Mouse (Mus musculus) thymus, adult 2 months (tissue): ENCODE results near the gene Pptc7. TPM values are rescaled to one million over a fixed set of nuclear protein-coding genes. Genes with fewer than 3 reads are reported as not detected.

Experiments used
- DNase-seq: peaks from one replicate; pipeline ENCODE4 v3.0.0; 2021
- H3K27ac ChIP-seq: fragments of 200-500 bp; 2 replicates; pipeline ENCODE4 v1.5.1; 2012; ENCODE audit warnings: low read length, control low read depth; ENCODE audit not compliant: control insufficient read depth, insufficient read depth
- H3K27me3 ChIP-seq: fragments of 200-500 bp; 2 replicates; pipeline ENCODE4 v1.6.1; 2012; ENCODE audit warnings: mild to moderate bottlenecking, low read length, moderate library complexity, mixed read lengths; ENCODE audit not compliant: control insufficient read depth, insufficient read depth
- H3K36me3 ChIP-seq: fragments of 200-500 bp; 2 replicates; pipeline ENCODE4 v1.6.1; 2012; ENCODE audit warnings: mild to moderate bottlenecking, low read length, moderate library complexity; ENCODE audit not compliant: control insufficient read depth, insufficient read depth
- H3K4me1 ChIP-seq: fragments of 200-500 bp; replicated peaks from 2 replicates; pipeline ENCODE4 v1.6.1; 2012; ENCODE audit warnings: low read length; ENCODE audit not compliant: control insufficient read depth, insufficient read depth
- H3K4me3 ChIP-seq: fragments of 200-500 bp; 2 replicates; pipeline ENCODE4 v1.5.1; 2012; ENCODE audit warnings: mild to moderate bottlenecking, low read length, control low read depth, moderate library complexity; ENCODE audit not compliant: control insufficient read depth, insufficient read depth
- CTCF ChIP-seq: fragments of 200-500 bp; IDR thresholded peaks from 2 replicates; pipeline ENCODE4 v1.5.1; 2012; ENCODE audit warnings: mild to moderate bottlenecking, control low read depth, low read length, moderate library complexity, borderline replicate concordance; ENCODE audit not compliant: control insufficient read depth, poor library complexity, insufficient read depth; ENCODE audit errors: extremely low read depth
- POLR2A ChIP-seq: fragments of 200-500 bp; IDR thresholded peaks from 2 replicates; pipeline ENCODE4 v1.6.1; 2012; ENCODE audit warnings: mild to moderate bottlenecking, low read length, control low read depth, moderate library complexity; ENCODE audit not compliant: control insufficient read depth, poor library complexity, insufficient read depth; ENCODE audit errors: extremely low read depth
- WGBS: fragments of 180-500 bp; shearing (Covaris S2); methylation state at CpG from one replicate; pipeline ENCODE4 v1.1.7; 2018; 5-methylcytosine and 5-hydroxymethylcytosine counted together
- polyA plus RNA-seq: library from polyadenylated mRNA; depleted of rRNA; stranded (reverse); fragments of >200 nt; gene quantifications from 2 replicates; pipeline ENCODE4 v1.2.3, GENCODE M21; 2012

The Pptc7 gene
- polyA plus RNA-seq, 1 experiment: 78.8 TPM

- H3K36me3 ChIP-seq: peaks cover 10% of the 10 kb centered on the region
- DNase-seq: no peak
- H3K27me3 ChIP-seq: no peaks in the 10 kb centered on the region
- 94% methylated on average over 7 of the region's 7 CpGs for WGBS
- no peak overlapping the region for H3K4me3 ChIP-seq
- no peak overlapping the region for H3K27ac ChIP-seq
- no peak for TF ChIP-seq POLR2A
- H3K4me1 ChIP-seq: peaks cover 34% of the 10 kb centered on the region
These were observed 21.3 kb downstream of the Pptc7 start for GRCm38 (mm10) chr5:122305472-122305871.

GRCm38 (mm10) chr5:122306536-122306935 is 22.4 kb downstream of the Pptc7 start:
- Histone ChIP-seq H3K36me3 (peaks cover 10% of the 10 kb centered on the region), H3K27me3 (no peaks in the 10 kb centered on the region), H3K27ac (no peak overlapping the region), H3K4me3 (no peak overlapping the region), H3K4me1 (peaks cover 39% of the 10 kb centered on the region)
- 97% methylated on average over 3 of the region's 3 CpGs for WGBS
- no peak for TF ChIP-seq POLR2A
- no peak for TF ChIP-seq CTCF
- no peak for DNase-seq

GRCm38 (mm10) chr5:122310699-122311098 is 26.5 kb downstream of the Pptc7 start:
- Histone ChIP-seq H3K4me1 (peaks cover 53% of the 10 kb centered on the region), H3K4me3 (no peak overlapping the region), H3K36me3 (peaks cover 14% of the 10 kb centered on the region), H3K27ac (peak overlapping the region; percentile 100), H3K27me3 (no peaks in the 10 kb centered on the region)
- peak; percentile 67 for DNase-seq
- 5% methylated on average over 8 of the region's 8 CpGs for WGBS
- TF ChIP-seq POLR2A (no peak), CTCF (no peak)

DNA sequence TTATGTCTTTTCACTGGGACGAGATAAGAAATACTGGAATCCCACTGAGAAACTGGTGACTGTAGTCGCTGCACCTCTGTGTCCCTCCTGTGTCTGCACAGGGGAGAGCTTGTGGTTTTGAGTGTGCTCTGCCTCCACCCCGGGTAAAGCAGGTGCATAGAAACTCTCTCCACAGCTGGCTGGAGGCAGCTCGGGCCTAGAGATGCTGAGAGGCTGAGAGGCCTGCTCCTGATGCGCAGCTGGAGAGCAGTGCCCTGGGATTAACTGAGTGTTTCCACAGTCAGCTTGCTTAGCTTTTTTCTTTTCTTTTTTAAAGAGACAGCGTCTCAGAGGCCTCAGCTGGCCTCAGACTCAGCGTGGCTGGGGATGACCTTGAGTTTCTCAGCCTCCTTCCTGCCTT is 27.5 kb downstream of the Pptc7 start:
- peak; percentile 73 for DNase-seq
- TF ChIP-seq POLR2A (no peak), CTCF (0 out of 2 replicates have a peak, but pooled peaks have one; percentile 15)
- 8% methylated on average over 7 of the region's 7 CpGs for WGBS
- Histone ChIP-seq H3K36me3 (peaks cover 14% of the 10 kb centered on the region), H3K4me3 (no peak overlapping the region), H3K27me3 (no peaks in the 10 kb centered on the region), H3K27ac (peak overlapping the region; percentile 100), H3K4me1 (peaks cover 59% of the 10 kb centered on the region)

DNA sequence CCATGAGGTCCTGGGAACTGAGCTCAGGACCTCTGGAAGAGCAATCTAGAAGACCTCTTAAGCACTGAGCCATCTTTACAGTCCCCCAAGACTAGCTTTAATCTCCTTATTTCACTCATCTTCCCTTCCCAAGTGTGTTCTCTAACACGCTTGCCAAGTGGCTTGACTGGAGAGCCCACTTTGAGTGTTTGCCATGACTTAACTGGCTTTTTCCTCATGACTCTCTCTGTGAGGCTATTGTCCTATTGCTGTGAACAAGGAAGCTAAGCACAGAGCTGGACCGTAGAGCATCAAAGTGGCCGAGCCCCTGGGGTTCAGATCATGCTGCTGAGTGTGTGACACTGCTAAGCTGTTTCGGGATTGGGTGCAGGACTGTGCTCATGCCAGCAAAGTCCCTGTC is 28.2 kb downstream of the Pptc7 start:
- H3K4me1 ChIP-seq: peaks cover 63% of the 10 kb centered on the region
- H3K4me3 ChIP-seq: no peak overlapping the region
- H3K27me3 ChIP-seq: no peaks in the 10 kb centered on the region
- TF ChIP-seq CTCF (no peak), POLR2A (no peak)
- DNase-seq: no peak
- H3K36me3 ChIP-seq: peaks cover 14% of the 10 kb centered on the region
- 93% methylated on average over 4 of the region's 4 CpGs for WGBS
- peak overlapping the region; percentile 93 for H3K27ac ChIP-seq

GRCm38 (mm10) chr5:122312942-122313684 is 28.9 kb downstream of the Pptc7 start:
- Histone ChIP-seq H3K27me3 (no peaks in the 10 kb centered on the region), H3K4me1 (peaks cover 68% of the 10 kb centered on the region), H3K4me3 (no peak overlapping the region), H3K27ac (peak overlapping the region; percentile 93), H3K36me3 (peaks cover 12% of the 10 kb centered on the region)
- DNase-seq: peak; percentile 43
- TF ChIP-seq CTCF (no peak), POLR2A (no peak)
- 66% methylated on average over 17 of the region's 17 CpGs for WGBS
